7 mouse cellular contexts compared by ENCODE assay signal in genomic region chr11:6417490-6417889, GRCm38 (mm10). TPM values are rescaled to one million over a fixed set of nuclear protein-coding genes. Genes with fewer than 3 reads are reported as not detected.
DNase-seq lines count a peak whose midpoint lies in the region; ATAC-seq and TF ChIP-seq lines count a peak whose summit lies in the region.

No protein-coding gene starts in this region.

- H3K4me3 ChIP-seq in lung, postnatal 0 days (ENCODE audit: low read depth, low read length) = peak overlapping the region; percentile 68
- H3K4me3 ChIP-seq in forebrain, embryonic 13.5 days = peak overlapping the region; percentile 78
- H3K4me3 ChIP-seq in limb, embryonic 15.5 days = peak overlapping the region; percentile 88
- H3K4me3 ChIP-seq in stomach, embryonic 16.5 days (replicated peaks; ENCODE audit: low read length) = peak overlapping the region; percentile 98

- no peak for ATAC-seq in lung, postnatal 0 days
- ATAC-seq in forebrain, embryonic 13.5 days = no peak
- ATAC-seq in limb, embryonic 15.5 days (ENCODE audit: insufficient number of reproducible peaks, low FRiP score, low TSS enrichment, low read depth) = no peak
- no peak for ATAC-seq in stomach, embryonic 16.5 days (ENCODE audit: insufficient read depth, low FRiP score)
- ATAC-seq in erythroid progenitor cell, adult 5-6 weeks (replicated peaks; ENCODE audit: low FRiP score, poor library complexity, severe bottlenecking) = no peak

- H3K36me3 ChIP-seq in lung, postnatal 0 days (ENCODE audit: insufficient read depth, low read length) = peaks cover 21% of the 10 kb centered on the region; the same call in 1 of the 2 replicates
- H3K36me3 ChIP-seq in forebrain, embryonic 13.5 days (ENCODE audit: poor library complexity, severe bottlenecking) = peaks cover 37% of the 10 kb centered on the region
- peaks cover 36% of the 10 kb centered on the region for H3K36me3 ChIP-seq in limb, embryonic 15.5 days
- peaks cover 8% of the 10 kb centered on the region; the same call in 1 of the 2 replicates for H3K36me3 ChIP-seq in stomach, embryonic 16.5 days (ENCODE audit: control insufficient read depth, insufficient read depth, low read length)

- H3K27me3 ChIP-seq in lung, postnatal 0 days (replicated peaks; ENCODE audit: insufficient read depth, low read length) = no peaks in the 10 kb centered on the region
- no peaks in the 10 kb centered on the region for H3K27me3 ChIP-seq in forebrain, embryonic 13.5 days
- H3K27me3 ChIP-seq in limb, embryonic 15.5 days = no peaks in the 10 kb centered on the region
- no peaks in the 10 kb centered on the region for H3K27me3 ChIP-seq in stomach, embryonic 16.5 days (ENCODE audit: control insufficient read depth, insufficient read depth, low read length)

- H3K27ac ChIP-seq in lung, postnatal 0 days (ENCODE audit: low read length) = 0 out of 2 replicates have a peak overlapping the region, but pooled peaks have one; percentile 99
- H3K27ac ChIP-seq in forebrain, embryonic 13.5 days = no peak overlapping the region
- H3K27ac ChIP-seq in limb, embryonic 15.5 days = 0 out of 2 replicates have a peak overlapping the region, but pooled peaks have one; percentile 38
- H3K27ac ChIP-seq in stomach, embryonic 16.5 days (ENCODE audit: low read length) = no peak overlapping the region; the same call in 1 of the 2 replicates

- peak overlapping the region; percentile 81 for H3K4me2 ChIP-seq in lung, postnatal 0 days (replicated peaks; ENCODE audit: low read depth, low read length)
- peak overlapping the region; percentile 75 for H3K4me2 ChIP-seq in forebrain, embryonic 13.5 days
- H3K4me2 ChIP-seq in limb, embryonic 15.5 days = peak overlapping the region; percentile 83
- peak overlapping the region; percentile 95 for H3K4me2 ChIP-seq in stomach, embryonic 16.5 days (ENCODE audit: low read depth, low read length)

- no peak for DNase-seq in lung, postnatal 0 days (ENCODE audit: low spot score)
- DNase-seq in lung, postnatal 14 days = no peak
- DNase-seq in layer of hippocampus, postnatal 14 days (ENCODE audit: low spot score in 2 of 2) = no peak

- peak; percentile 11; the same call in 1 of the 2 replicates for TF ChIP-seq EP300 in lung, postnatal 0 days (IDR thresholded peaks at IDR 0.05)

- TF ChIP-seq CTCF in lung, postnatal 0 days (IDR thresholded peaks at IDR 0.05) = no peak

- no peaks in the 10 kb centered on the region for H3K9me3 ChIP-seq in lung, postnatal 0 days (ENCODE audit: low read length)
- H3K9me3 ChIP-seq in forebrain, embryonic 13.5 days (replicated peaks) = no peaks in the 10 kb centered on the region
- H3K9me3 ChIP-seq in limb, embryonic 15.5 days = no peaks in the 10 kb centered on the region
- H3K9me3 ChIP-seq in stomach, embryonic 16.5 days (replicated peaks; ENCODE audit: control insufficient read depth, low read length) = no peaks in the 10 kb centered on the region

- peaks cover 11% of the 10 kb centered on the region for H3K4me1 ChIP-seq in lung, postnatal 0 days (ENCODE audit: insufficient read depth, low read depth, low read length)
- peaks cover 30% of the 10 kb centered on the region for H3K4me1 ChIP-seq in forebrain, embryonic 13.5 days
- peaks cover 26% of the 10 kb centered on the region for H3K4me1 ChIP-seq in limb, embryonic 15.5 days
- H3K4me1 ChIP-seq in stomach, embryonic 16.5 days (ENCODE audit: control insufficient read depth, insufficient read depth, low read length) = peaks cover 18% of the 10 kb centered on the region

- no peak overlapping the region for H3K9ac ChIP-seq in lung, postnatal 0 days (replicated peaks; ENCODE audit: low read depth)
- H3K9ac ChIP-seq in forebrain, embryonic 13.5 days = peak overlapping the region; percentile 45
- peak overlapping the region; percentile 91; the same call in 1 of the 2 replicates for H3K9ac ChIP-seq in limb, embryonic 15.5 days
- peak overlapping the region; percentile 64 for H3K9ac ChIP-seq in stomach, embryonic 16.5 days (ENCODE audit: low read length)

RNA-seq across cellular contexts. Expression of gene Ppia, which starts 2.2 kb away (rescaled TPM):
- polyA plus RNA-seq in lung, postnatal 0 days (2015; fragmentation: Nextera tagmentation; extraction: Ambion mirVana) = 3,011 and 3,180 TPM in 2 replicates
- 4,373 and 4,619 TPM in 2 replicates for polyA plus RNA-seq in forebrain, embryonic 13.5 days (2015; fragmentation: Nextera tagmentation; extraction: Ambion mirVana)
- 4,193 and 4,412 TPM in 2 replicates for polyA plus RNA-seq in limb, embryonic 15.5 days (2015; fragmentation: Nextera tagmentation; extraction: Ambion mirVana)
- 4,720 and 4,955 TPM in 2 replicates for polyA plus RNA-seq in stomach, embryonic 16.5 days (2015; fragmentation: Nextera tagmentation; extraction: Ambion mirVana)
- 1,149 and 1,152 TPM in 2 replicates for total RNA-seq in erythroid progenitor cell, adult 5-6 weeks (2015; ENCODE audit: low replicate concordance)
- total RNA-seq in erythroid progenitor cell, adult 5-6 weeks (2017; ENCODE audit: low replicate concordance) = 288 and 328 TPM in 2 replicates
- 1,000 to 10,000 TPM; 1,939 to 1,976 TPM for total RNA-seq in layer of hippocampus, postnatal 14 days (2021)

RNA-seq across cellular contexts. Expression of gene H2afv, which starts 26.8 kb away (rescaled TPM):
- 259 and 268 TPM in 2 replicates for polyA plus RNA-seq in lung, postnatal 0 days (2015; fragmentation: Nextera tagmentation; extraction: Ambion mirVana)
- 942 and 1,061 TPM in 2 replicates for polyA plus RNA-seq in forebrain, embryonic 13.5 days (2015; fragmentation: Nextera tagmentation; extraction: Ambion mirVana)
- polyA plus RNA-seq in limb, embryonic 15.5 days (2015; fragmentation: Nextera tagmentation; extraction: Ambion mirVana) = 402 and 435 TPM in 2 replicates
- 357 and 363 TPM in 2 replicates for polyA plus RNA-seq in stomach, embryonic 16.5 days (2015; fragmentation: Nextera tagmentation; extraction: Ambion mirVana)
- total RNA-seq in erythroid progenitor cell, adult 5-6 weeks (2015; ENCODE audit: low replicate concordance) = 180 and 209 TPM in 2 replicates
- total RNA-seq in erythroid progenitor cell, adult 5-6 weeks (2017; ENCODE audit: low replicate concordance) = 100 and 160 TPM in 2 replicates
- 10 to 100 TPM; 39.7 to 40.2 TPM for total RNA-seq in layer of hippocampus, postnatal 14 days (2021)

RNA-seq across cellular contexts. Expression of gene Zmiz2, which starts 28.6 kb away (rescaled TPM):
- 8.6 and 8.7 TPM in 2 replicates for polyA plus RNA-seq in lung, postnatal 0 days (2015; fragmentation: Nextera tagmentation; extraction: Ambion mirVana)
- polyA plus RNA-seq in forebrain, embryonic 13.5 days (2015; fragmentation: Nextera tagmentation; extraction: Ambion mirVana) = 29.1 and 31.1 TPM in 2 replicates
- 10.0 TPM in 2 replicates for polyA plus RNA-seq in limb, embryonic 15.5 days (2015; fragmentation: Nextera tagmentation; extraction: Ambion mirVana)
- polyA plus RNA-seq in stomach, embryonic 16.5 days (2015; fragmentation: Nextera tagmentation; extraction: Ambion mirVana) = 9.8 and 10.2 TPM in 2 replicates
- total RNA-seq in erythroid progenitor cell, adult 5-6 weeks (2015; ENCODE audit: low replicate concordance) = 16.6 and 17.6 TPM in 2 replicates
- total RNA-seq in erythroid progenitor cell, adult 5-6 weeks (2017; ENCODE audit: low replicate concordance) = 5.1 and 7.8 TPM in 2 replicates
- total RNA-seq in layer of hippocampus, postnatal 14 days (2021) = 100 to 1,000 TPM; 165 to 169 TPM

RNA-seq across cellular contexts. Expression of gene Purb, which starts 58.2 kb away (rescaled TPM):
- polyA plus RNA-seq in lung, postnatal 0 days (2015; fragmentation: Nextera tagmentation; extraction: Ambion mirVana) = 21.4 and 25.5 TPM in 2 replicates
- 13.9 and 14.8 TPM in 2 replicates for polyA plus RNA-seq in forebrain, embryonic 13.5 days (2015; fragmentation: Nextera tagmentation; extraction: Ambion mirVana)
- polyA plus RNA-seq in limb, embryonic 15.5 days (2015; fragmentation: Nextera tagmentation; extraction: Ambion mirVana) = 29.2 and 29.9 TPM in 2 replicates
- polyA plus RNA-seq in stomach, embryonic 16.5 days (2015; fragmentation: Nextera tagmentation; extraction: Ambion mirVana) = 30.9 and 31.0 TPM in 2 replicates
- total RNA-seq in erythroid progenitor cell, adult 5-6 weeks (2015; ENCODE audit: low replicate concordance) = 40.7 and 50.7 TPM in 2 replicates
- 41.3 and 43.5 TPM in 2 replicates for total RNA-seq in erythroid progenitor cell, adult 5-6 weeks (2017; ENCODE audit: low replicate concordance)
- 100 to 1,000 TPM; 258 to 283 TPM for total RNA-seq in layer of hippocampus, postnatal 14 days (2021)

Comparison
In these comparisons a context has a peak if more than half of its experiments do, and no peak if none do; other contexts are left out.
1. H3K27ac ChIP-seq: peak in lung, postnatal 0 days (single experiment) and limb, embryonic 15.5 days (single experiment); none in forebrain, embryonic 13.5 days (single experiment) and stomach, embryonic 16.5 days (single experiment).
2. Peak in every context shown above with its lines, with median percentiles within 50 percentile points of each other: H3K4me2 ChIP-seq and H3K4me3 ChIP-seq.